8 mouse cellular contexts compared by ENCODE assay signal in genomic region chr14:100211036-100211825, GRCm38 (mm10).
DNase-seq lines count a peak whose midpoint lies in the region; ATAC-seq lines count a peak whose summit lies in the region.

No protein-coding gene starts in this region.

- peak; percentile 6 for DNase-seq in urinary bladder, postnatal 25 days (ENCODE audit: low spot score)
- no peak for DNase-seq in urinary bladder, postnatal 4 days (ENCODE audit: low spot score in 2 of 2)
- peak; percentile 87 for DNase-seq in cerebellum, adult 9-10 months
- peak; percentile 48 for DNase-seq in kidney, postnatal 14 days
- peak; percentile 21 for DNase-seq in lung, postnatal 14 days
- peak; percentile 70 to 84 for DNase-seq in right cerebral cortex, postnatal 36 days (ENCODE audit: low spot score in 2 of 2)

- ATAC-seq in granulocyte monocyte progenitor cell, adult 5-6 weeks (replicated peaks; ENCODE audit: poor library complexity, severe bottlenecking): peak; percentile 69
- ATAC-seq in erythroblast, adult 5-6 weeks (replicated peaks; ENCODE audit: low FRiP score, poor library complexity, severe bottlenecking): no peak

Comparison
In these comparisons a context has a peak if more than half of its experiments do, and no peak if none do; other contexts are left out.
1. DNase-seq: peak in urinary bladder, postnatal 25 days (single experiment), cerebellum, adult 9-10 months (single experiment), kidney, postnatal 14 days (single experiment), lung, postnatal 14 days (single experiment) and right cerebral cortex, postnatal 36 days (2 of 2); none in urinary bladder, postnatal 4 days (0 of 2).